Mouse (Mus musculus) heart, postnatal 25 days (tissue): ENCODE results near the gene Brsk2. TPM values are rescaled to one million over a fixed set of nuclear protein-coding genes. Genes with fewer than 3 reads are reported as not detected.
A peak's percentile ranks its signal among the peaks of the same experiment; 100 is the strongest.

Source experiments
- DNase-seq: peaks from one replicate; pipeline ENCODE4 v3.0.0; 2022; ENCODE audit warnings: low spot score
- intact Hi-C: fragments of 180-260 bp; cut with DNase I; formaldehyde crosslinking; loops from one replicate; pipeline ENCODE4 v1.15.1; 2025
- microRNA-seq: library from miRNA; unstranded; fragments of <30 nt; microRNA quantifications from one replicate; pipeline ENCODE4 v1.2.0, GENCODE M21; 2022
- total RNA-seq, 2 experiments: library from RNA; stranded (reverse); gene quantifications; 2 replicates each; pipeline ENCODE4 v1.2.3; 2021

The Brsk2 gene
- total RNA-seq, 2 experiments from 2014 or later = 0.22 TPM; not detected in 1

- intact Hi-C loops = loop anchor here (5.0 kb wide), 1 partner anchor 48 kb away; no protein-coding TSS in a partner anchor
- DNase-seq = no peak
These were observed 70.1 kb downstream of the Brsk2 start for GRCm38 (mm10) chr7:142019699-142020098.

DNA sequence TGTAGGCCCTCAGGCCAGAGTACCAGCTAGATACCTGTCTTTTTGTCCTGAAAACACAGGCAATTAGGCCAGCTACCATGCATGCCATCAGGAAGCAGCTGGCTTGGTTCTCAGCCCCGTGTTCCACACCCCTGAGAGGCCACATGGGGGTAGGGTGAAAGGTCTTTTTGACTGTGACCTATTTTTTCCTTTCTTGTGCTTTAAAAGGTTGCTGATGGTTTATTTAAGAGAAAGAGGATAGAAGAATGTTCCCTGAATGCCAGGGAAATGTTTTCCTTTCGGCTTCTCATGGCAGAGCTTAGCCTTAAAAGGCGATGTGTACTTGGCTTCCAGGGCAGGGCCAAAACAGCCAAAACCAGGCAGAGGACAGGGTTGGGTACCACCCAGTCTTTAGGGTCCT is 71.3 kb downstream of the Brsk2 start:
- intact Hi-C loops = no loop called here
- DNase-seq = no peak

GRCm38 (mm10) chr7:142025196-142025595 is 75.6 kb downstream of the Brsk2 start:
- DNase-seq = no peak
- intact Hi-C loops = no loop called here

- no peak for DNase-seq
- intact Hi-C loops = no loop called here
These were observed 76.4 kb downstream of the Brsk2 start for GRCm38 (mm10) chr7:142025926-142026325.

DNA sequence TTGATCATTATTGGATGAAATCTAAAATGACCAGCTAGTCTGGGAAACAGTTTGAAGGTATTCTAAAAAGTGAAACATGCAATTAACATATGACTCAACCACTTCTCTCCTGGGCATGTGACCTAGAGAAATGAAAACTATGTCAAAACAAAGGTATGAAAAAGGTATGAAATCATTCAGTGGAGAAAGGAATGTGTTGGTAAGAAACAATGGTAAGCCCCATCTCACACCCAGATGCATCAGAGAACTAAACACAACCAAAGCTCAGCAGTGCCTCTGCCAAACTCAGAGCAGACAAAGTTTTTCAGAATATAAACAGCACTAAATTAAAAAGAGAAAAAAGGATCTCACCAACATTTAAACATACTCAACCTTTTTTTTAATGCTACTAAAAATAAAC is 80.5 kb downstream of the Brsk2 start:
- no peak for DNase-seq
- intact Hi-C loops = no loop called here

DNA sequence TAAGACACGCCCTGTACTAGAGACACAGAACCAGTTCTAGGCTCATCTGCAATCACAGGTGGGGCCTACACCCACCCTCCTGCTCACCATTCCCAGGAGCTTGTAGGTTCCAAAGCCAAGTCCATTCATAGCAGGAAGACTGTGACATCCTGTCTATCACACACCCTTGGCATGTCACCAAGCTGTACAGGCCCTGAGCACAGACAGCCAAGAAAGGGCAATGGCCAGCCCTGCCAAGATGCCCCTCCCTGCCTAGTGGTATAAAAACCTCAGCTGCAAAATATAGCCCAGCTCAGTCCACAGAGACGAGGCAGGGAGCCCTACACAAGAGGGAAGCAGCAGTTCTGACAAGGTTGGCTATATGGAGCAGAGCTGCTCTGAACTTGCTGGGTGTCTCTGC is 84.6 kb downstream of the Brsk2 start:
- intact Hi-C loops = no loop called here
- peak; percentile 69 for DNase-seq

GRCm38 (mm10) chr7:142035048-142035811 is 85.7 kb downstream of the Brsk2 start:
- no peak for DNase-seq
- intact Hi-C loops = no loop called here

- intact Hi-C loops = loop anchor here (2.0 kb wide), 1 partner anchor 21 kb away; no protein-coding TSS in a partner anchor
- DNase-seq = no peak
These were observed 88.1 kb downstream of the Brsk2 start for GRCm38 (mm10) chr7:142037553-142038170.

- intact Hi-C loops = no loop called here
These were observed 91.2 kb downstream of the Brsk2 start for GRCm38 (mm10) chr7:142040756-142041155.

DNA sequence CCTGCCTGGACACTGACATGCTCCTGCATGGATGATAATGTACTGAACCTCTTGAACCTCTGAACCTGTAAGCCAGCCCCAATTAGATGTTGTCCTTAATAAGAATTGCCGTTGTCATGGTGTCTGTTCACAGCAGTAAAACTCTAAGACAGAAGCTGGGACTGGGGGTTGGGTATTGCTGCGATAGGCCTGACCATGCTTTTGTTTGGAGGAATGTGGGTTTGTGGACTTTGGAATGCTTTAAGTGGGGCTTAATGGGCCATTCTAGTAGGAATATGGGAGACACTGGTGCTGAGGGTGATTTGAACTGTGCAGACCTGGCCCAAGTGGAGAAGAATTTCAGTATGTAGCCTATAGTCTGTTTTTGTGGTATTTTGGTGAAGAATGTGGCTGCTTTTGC is 95.8 kb downstream of the Brsk2 start:
- DNase-seq = no peak
- intact Hi-C loops = loop anchor here (2.0 kb wide), 1 partner anchor 13 kb away; no protein-coding TSS in a partner anchor

More at GRCm38 (mm10) chr7:142040756-142041155, 91.2 kb downstream of the Brsk2 start:
- peak; percentile 31 for DNase-seq

- DNase-seq = no peak
- intact Hi-C loops = loop anchor here (2.0 kb wide), 1 partner anchor 13 kb away; no protein-coding TSS in a partner anchor
These were observed 96.4 kb downstream of the Brsk2 start for GRCm38 (mm10) chr7:142045932-142046331.

DNA sequence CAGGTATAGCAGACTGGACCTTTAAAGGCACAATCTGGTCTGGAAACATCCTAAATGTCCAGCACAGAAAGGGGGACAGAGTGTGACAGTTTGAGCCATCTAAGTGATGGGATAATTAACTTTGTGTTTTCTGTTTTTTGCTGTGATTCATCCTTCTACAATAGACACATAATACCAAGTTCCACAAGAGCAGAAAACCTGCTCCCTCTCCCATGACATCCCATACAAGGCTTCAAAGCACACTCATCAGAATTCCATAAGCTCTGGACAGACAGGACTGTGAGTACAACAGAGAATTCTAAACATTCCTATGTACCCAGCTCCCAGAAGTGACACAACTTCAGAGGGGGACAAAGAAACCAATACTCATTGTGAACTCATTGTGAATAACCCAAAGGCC is 101.0 kb downstream of the Brsk2 start:
- DNase-seq = no peak
- intact Hi-C loops = no loop called here

Small RNA genes within 50 kb of the gene (microRNA-seq; reads per million reads assigned to microRNA genes)
- gene Mir3104 = not detected

Other genes starting within 250 kb of the Brsk2 start
- gene Muc5ac, start 160.8 kb upstream of the Brsk2 start, total RNA-seq = not detected
- not detected for gene Muc5b, start 110.7 kb upstream of the Brsk2 start, total RNA-seq
- gene Tollip, start 31.2 kb upstream of the Brsk2 start, total RNA-seq = 10 to 100 TPM; 47.4 to 52.9 TPM
- 10 to 100 TPM; 40.2 to 40.7 TPM for gene Mob2, start 111.3 kb downstream of the Brsk2 start, total RNA-seq
- 10 to 100 TPM; 39.7 to 53.5 TPM for gene Dusp8, start 146.1 kb downstream of the Brsk2 start, total RNA-seq
- not detected for gene Gm45618, start 171.0 kb downstream of the Brsk2 start, total RNA-seq
- not detected for gene Gm39115, start 186.3 kb downstream of the Brsk2 start, total RNA-seq
- gene Gm45337, start 194.9 kb downstream of the Brsk2 start, total RNA-seq = not detected
- not detected for gene Gm29735, start 207.4 kb downstream of the Brsk2 start, total RNA-seq
- not detected for gene Gm4553, start 216.0 kb downstream of the Brsk2 start, total RNA-seq
- gene Krtap5-2, start 226.3 kb downstream of the Brsk2 start, total RNA-seq = not detected
- not detected for gene Gm10153, start 240.6 kb downstream of the Brsk2 start, total RNA-seq